Mouse (Mus musculus) liver, postnatal 0 days (tissue): ENCODE measurements at regions not wholly inside any gene's neighbourhood (a gene's known extent, or its start where the extent isn't known, plus 50 kb on each side); places are given as distances from the start of the nearest gene placed in this dataset.

ENCODE experiments used
- ATAC-seq: fragments of 200-750 bp; cut with Nextera tagmentation; 2 replicates; pipeline ENCODE4 v1.8.0; 2017; ENCODE audit warnings: mild to moderate bottlenecking, moderate library complexity
- DNase-seq: peaks from one replicate; pipeline ENCODE4 v3.0.0-alpha.2; 2016
- H3K27ac ChIP-seq: fragments of 300-500 bp; sonication (generic); 2 replicates; pipeline ENCODE4 v1.5.1; 2014; ENCODE audit warnings: antibody characterized with exemption, moderate library complexity, mild to moderate bottlenecking, low read depth
- H3K27me3 ChIP-seq: fragments of 300-500 bp; sonication (generic); 2 replicates; pipeline ENCODE4 v1.6.1; 2014; ENCODE audit warnings: low read length, control low read depth, mixed read lengths; ENCODE audit not compliant: insufficient read depth
- H3K36me3 ChIP-seq: fragments of 300-500 bp; sonication (generic); replicated peaks from 2 replicates; pipeline ENCODE4 v1.6.1; 2014; ENCODE audit warnings: mild to moderate bottlenecking, control low read depth, low read length, moderate library complexity, mixed read lengths; ENCODE audit not compliant: insufficient read depth
- H3K4me1 ChIP-seq: fragments of 300-500 bp; sonication (generic); 2 replicates; pipeline ENCODE4 v1.6.1; 2014; ENCODE audit warnings: antibody characterized with exemption, mild to moderate bottlenecking, control low read depth; ENCODE audit not compliant: insufficient read depth
- H3K4me2 ChIP-seq: fragments of 300-500 bp; sonication (generic); 2 replicates; pipeline ENCODE4 v1.6.1; 2014; ENCODE audit warnings: low read depth, mild to moderate bottlenecking, low read length, moderate library complexity, mixed read lengths
- H3K4me3 ChIP-seq: fragments of 300-500 bp; sonication (generic); 2 replicates; pipeline ENCODE4 v1.5.1; 2014; ENCODE audit warnings: low read depth, low read length
- H3K9ac ChIP-seq: fragments of 300-500 bp; sonication (generic); replicated peaks from 2 replicates; pipeline ENCODE4 v1.6.1; 2014; ENCODE audit warnings: mild to moderate bottlenecking, moderate library complexity
- H3K9me3 ChIP-seq: fragments of 300-500 bp; sonication (generic); 2 replicates; pipeline ENCODE4 v1.6.1; 2016; ENCODE audit warnings: mild to moderate bottlenecking, control low read depth, low read length, mixed read lengths
- CTCF ChIP-seq: sonication (generic); IDR thresholded peaks from 2 replicates; pipeline ENCODE4 v1.5.1; 2016; ENCODE audit warnings: antibody characterized with exemption, low read depth
- EP300 ChIP-seq: IDR thresholded peaks from 2 replicates; pipeline ENCODE4 v1.6.1; 2016; ENCODE audit warnings: antibody characterized with exemption, low read depth, mild to moderate bottlenecking
- WGBS: fragments of 180-500 bp; shearing (Covaris S2); extraction: QIAGEN DNeasy Blood & Tissue Kit; methylation state at CpG from one replicate; pipeline ENCODE4 v1.1.7; 2014; ENCODE audit not compliant: insufficient replicate concordance; 5-methylcytosine and 5-hydroxymethylcytosine counted together

DNA sequence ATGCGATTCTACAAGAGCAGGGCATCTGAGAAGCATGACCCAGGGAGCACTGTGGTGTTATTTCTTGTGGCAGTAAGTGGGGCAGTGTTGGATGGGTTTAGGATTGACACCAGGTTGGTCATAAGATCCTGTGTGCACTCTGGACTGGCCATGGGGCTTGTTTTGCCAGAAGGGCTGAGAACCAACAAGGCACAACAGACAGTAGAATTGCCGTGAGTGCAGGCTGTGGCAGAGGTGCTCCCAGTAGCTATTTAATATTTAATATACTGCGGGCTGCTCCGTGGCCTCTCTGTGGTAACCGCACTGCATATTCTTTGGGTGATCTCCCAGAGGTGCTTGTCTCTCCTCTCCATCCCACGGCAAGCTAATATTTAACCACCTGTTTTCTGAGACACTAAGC is 88.5 kb downstream of the 4930426L09Rik start:
- H3K36me3 ChIP-seq, result no peaks in the 10 kb centered on the region
- H3K4me1 ChIP-seq, result no peaks in the 10 kb centered on the region
- no peak overlapping the region for H3K4me2 ChIP-seq
- H3K9me3 ChIP-seq, result no peaks in the 10 kb centered on the region
- ATAC-seq (no peak), DNase-seq (no peak)
- no peak overlapping the region for H3K4me3 ChIP-seq
- no peak for TF ChIP-seq EP300
- TF ChIP-seq CTCF, result no peak
- H3K27ac ChIP-seq, result no peak overlapping the region
- no peaks in the 10 kb centered on the region for H3K27me3 ChIP-seq
- H3K9ac ChIP-seq, result no peak overlapping the region
- 75% methylated on average over 6 of the region's 6 CpGs for WGBS

DNA sequence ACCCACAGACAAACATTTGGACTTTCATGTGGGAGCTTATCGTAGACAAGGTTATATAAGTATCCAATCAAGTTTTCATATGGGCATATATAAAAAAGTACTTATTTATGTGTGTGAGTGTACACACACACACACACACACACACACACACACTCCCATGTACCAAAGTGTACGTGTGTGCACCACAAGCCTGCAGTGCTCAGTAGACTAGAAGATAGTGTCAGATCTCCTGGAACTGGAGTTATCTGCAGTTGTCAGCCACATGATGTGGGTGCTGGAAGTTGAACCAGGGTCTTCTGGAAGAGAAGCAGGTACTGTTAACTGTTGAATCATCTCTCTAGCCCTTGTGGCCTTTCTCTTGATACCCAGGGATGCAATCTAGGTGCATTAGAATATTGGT is 99.7 kb upstream of the Armc3 start:
- H3K27ac ChIP-seq, result no peak overlapping the region
- no peak overlapping the region for H3K9ac ChIP-seq
- ATAC-seq (no peak), DNase-seq (no peak)
- 63% methylated on average over 2 of the region's 2 CpGs for WGBS
- H3K4me1 ChIP-seq, result no peaks in the 10 kb centered on the region
- H3K27me3 ChIP-seq, result no peaks in the 10 kb centered on the region
- no peaks in the 10 kb centered on the region for H3K36me3 ChIP-seq
- no peak overlapping the region for H3K4me3 ChIP-seq
- TF ChIP-seq CTCF, result no peak
- TF ChIP-seq EP300, result no peak
- no peaks in the 10 kb centered on the region for H3K9me3 ChIP-seq
- H3K4me2 ChIP-seq, result no peak overlapping the region

DNA sequence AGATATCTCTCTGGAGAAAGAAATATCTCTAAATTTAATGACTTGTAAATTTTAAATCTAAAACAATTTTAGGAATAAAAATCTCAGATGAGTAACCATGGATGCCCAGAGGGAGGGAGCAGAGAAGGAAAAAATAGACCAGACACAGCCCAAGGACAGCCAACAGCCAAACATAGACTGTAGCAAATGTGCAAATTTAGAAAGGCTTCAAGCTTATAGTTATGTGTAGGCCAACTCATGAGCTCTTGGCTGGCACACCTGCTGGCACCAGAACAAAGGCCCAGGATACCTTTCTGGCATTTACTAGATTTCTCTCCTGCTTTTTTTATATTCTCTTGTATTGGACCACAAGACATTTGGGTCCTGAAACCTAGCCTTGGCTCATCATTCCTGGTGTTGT is 90.3 kb upstream of the Armc3 start:
- H3K4me3 ChIP-seq, result no peak overlapping the region
- TF ChIP-seq EP300 (no peak), CTCF (no peak)
- H3K9ac ChIP-seq, result no peak overlapping the region
- H3K4me2 ChIP-seq, result no peak overlapping the region
- DNase-seq (no peak), ATAC-seq (no peak)
- no peak overlapping the region for H3K27ac ChIP-seq
- H3K36me3 ChIP-seq, result no peaks in the 10 kb centered on the region
- no peaks in the 10 kb centered on the region for H3K9me3 ChIP-seq
- H3K27me3 ChIP-seq, result no peaks in the 10 kb centered on the region
- no peaks in the 10 kb centered on the region for H3K4me1 ChIP-seq

DNA sequence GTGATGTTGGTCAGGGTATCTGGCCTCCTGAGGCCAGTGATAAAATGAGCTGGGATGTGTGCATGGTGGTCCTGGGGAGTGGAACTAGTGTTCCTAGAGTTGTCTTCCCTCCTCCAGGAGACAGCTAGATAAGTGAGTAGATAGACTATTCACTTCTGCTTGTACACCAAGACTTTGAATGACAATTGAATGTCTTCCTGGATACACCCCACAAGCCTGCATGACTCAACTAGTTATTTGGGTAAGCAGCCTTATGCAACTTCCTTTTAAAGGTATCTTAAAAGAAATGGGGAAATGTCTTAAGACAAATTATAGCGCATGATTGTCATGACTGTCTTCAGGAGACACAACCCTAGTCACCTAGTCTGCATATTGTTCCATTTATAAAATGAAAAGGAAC is 79.2 kb upstream of the Armc3 start:
- no peaks in the 10 kb centered on the region for H3K4me1 ChIP-seq
- WGBS, result 54% methylated on average over 1 of the region's 1 CpGs
- DNase-seq (no peak), ATAC-seq (no peak)
- H3K27ac ChIP-seq, result no peak overlapping the region
- no peaks in the 10 kb centered on the region for H3K9me3 ChIP-seq
- no peaks in the 10 kb centered on the region for H3K36me3 ChIP-seq
- H3K9ac ChIP-seq, result no peak overlapping the region
- H3K4me2 ChIP-seq, result no peak overlapping the region
- no peak overlapping the region for H3K4me3 ChIP-seq
- TF ChIP-seq CTCF, result no peak
- TF ChIP-seq EP300, result no peak
- no peaks in the 10 kb centered on the region for H3K27me3 ChIP-seq

DNA sequence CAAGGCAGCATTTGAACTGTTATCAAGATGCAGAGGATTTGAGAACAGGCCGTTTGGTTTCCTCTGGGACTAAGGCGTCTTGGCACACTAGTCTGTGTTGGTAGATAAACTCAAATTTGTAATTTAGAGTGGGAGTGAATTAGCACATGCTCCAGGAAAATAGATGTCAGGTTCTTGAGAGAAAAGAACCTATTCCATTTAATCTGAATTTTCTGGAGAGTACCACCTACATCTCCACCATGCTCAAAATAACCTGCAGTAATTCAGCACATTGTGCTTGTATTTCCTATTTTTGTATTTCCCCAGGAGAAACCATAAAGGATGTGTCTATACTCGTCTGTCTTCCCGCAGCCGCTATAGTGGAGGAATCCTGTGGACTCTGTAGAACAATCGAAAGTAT is 66.2 kb upstream of the Armc3 start:
- H3K4me2 ChIP-seq, result no peak overlapping the region
- no peaks in the 10 kb centered on the region for H3K4me1 ChIP-seq
- no peak overlapping the region for H3K9ac ChIP-seq
- no peak for ATAC-seq
- no peaks in the 10 kb centered on the region for H3K27me3 ChIP-seq
- TF ChIP-seq CTCF (no peak), EP300 (no peak)
- DNase-seq, result no peak
- H3K9me3 ChIP-seq, result no peaks in the 10 kb centered on the region
- no peak overlapping the region for H3K4me3 ChIP-seq
- WGBS, result 72% methylated on average over 6 of the region's 6 CpGs
- H3K27ac ChIP-seq, result no peak overlapping the region
- no peaks in the 10 kb centered on the region for H3K36me3 ChIP-seq

DNA sequence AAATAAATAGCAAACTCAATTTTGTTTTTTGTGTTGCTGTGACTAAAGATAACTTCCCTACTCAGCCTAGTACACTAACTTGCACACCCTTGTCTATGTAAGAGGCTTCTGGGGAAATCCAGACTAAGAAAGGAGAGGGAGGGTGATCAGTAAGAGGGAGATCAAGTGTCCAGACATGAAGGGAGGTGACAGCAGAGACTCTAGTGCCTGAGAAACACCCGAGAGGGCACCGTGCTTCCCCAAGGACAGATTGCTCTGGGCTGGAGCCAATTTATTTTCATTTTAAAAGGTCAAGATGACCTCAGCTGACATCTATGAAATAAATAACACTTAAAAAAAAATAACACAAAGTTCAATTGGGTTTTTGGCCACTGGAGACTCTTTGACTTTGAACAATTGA is 56.5 kb upstream of the Armc3 start:
- Histone ChIP-seq H3K4me3 (no peak overlapping the region), H3K27me3 (no peaks in the 10 kb centered on the region), H3K4me2 (no peak overlapping the region), H3K36me3 (no peaks in the 10 kb centered on the region), H3K9me3 (no peaks in the 10 kb centered on the region), H3K9ac (no peak overlapping the region), H3K27ac (no peak overlapping the region), H3K4me1 (no peaks in the 10 kb centered on the region; the same call in 1 of the 2 replicates)
- no peak for DNase-seq
- no peak for ATAC-seq
- TF ChIP-seq CTCF (no peak), EP300 (no peak)
- 64% methylated on average over 2 of the region's 2 CpGs for WGBS

DNA sequence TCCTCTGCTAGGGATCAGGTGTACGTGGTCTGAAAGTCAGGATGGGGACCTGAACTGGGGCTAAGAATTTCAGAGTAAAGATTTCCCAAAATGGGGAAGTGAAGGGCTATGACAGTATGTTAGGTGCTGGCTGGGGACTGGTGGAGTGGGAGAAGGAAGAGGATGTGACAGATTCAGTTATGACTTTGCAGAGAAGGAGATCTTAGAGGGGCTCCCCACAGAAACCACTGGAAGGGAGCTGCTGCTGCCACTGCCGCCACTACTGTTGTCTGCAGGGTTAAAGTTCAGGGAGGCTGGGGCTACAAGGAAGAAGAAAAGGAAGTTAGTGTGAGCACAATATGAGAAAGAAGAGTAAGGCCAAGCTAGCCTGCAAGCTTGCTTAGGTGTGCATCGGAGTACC is 53.7 kb upstream of the Armc3 start:
- WGBS, result 46% methylated on average over 3 of the region's 3 CpGs

More for the DNA sequence above, 53.7 kb upstream of the Armc3 start:
- no peak overlapping the region for H3K4me3 ChIP-seq
- H3K9me3 ChIP-seq, result no peaks in the 10 kb centered on the region
- no peak overlapping the region for H3K4me2 ChIP-seq
- no peaks in the 10 kb centered on the region for H3K27me3 ChIP-seq
- TF ChIP-seq EP300 (no peak), CTCF (no peak)
- H3K4me1 ChIP-seq, result no peaks in the 10 kb centered on the region; the same call in 1 of the 2 replicates
- DNase-seq (no peak), ATAC-seq (no peak)
- no peaks in the 10 kb centered on the region for H3K36me3 ChIP-seq
- no peak overlapping the region for H3K27ac ChIP-seq
- H3K9ac ChIP-seq, result no peak overlapping the region
